ENCODE assay signal across 9 mouse cellular contexts in the genomic region with DNA sequence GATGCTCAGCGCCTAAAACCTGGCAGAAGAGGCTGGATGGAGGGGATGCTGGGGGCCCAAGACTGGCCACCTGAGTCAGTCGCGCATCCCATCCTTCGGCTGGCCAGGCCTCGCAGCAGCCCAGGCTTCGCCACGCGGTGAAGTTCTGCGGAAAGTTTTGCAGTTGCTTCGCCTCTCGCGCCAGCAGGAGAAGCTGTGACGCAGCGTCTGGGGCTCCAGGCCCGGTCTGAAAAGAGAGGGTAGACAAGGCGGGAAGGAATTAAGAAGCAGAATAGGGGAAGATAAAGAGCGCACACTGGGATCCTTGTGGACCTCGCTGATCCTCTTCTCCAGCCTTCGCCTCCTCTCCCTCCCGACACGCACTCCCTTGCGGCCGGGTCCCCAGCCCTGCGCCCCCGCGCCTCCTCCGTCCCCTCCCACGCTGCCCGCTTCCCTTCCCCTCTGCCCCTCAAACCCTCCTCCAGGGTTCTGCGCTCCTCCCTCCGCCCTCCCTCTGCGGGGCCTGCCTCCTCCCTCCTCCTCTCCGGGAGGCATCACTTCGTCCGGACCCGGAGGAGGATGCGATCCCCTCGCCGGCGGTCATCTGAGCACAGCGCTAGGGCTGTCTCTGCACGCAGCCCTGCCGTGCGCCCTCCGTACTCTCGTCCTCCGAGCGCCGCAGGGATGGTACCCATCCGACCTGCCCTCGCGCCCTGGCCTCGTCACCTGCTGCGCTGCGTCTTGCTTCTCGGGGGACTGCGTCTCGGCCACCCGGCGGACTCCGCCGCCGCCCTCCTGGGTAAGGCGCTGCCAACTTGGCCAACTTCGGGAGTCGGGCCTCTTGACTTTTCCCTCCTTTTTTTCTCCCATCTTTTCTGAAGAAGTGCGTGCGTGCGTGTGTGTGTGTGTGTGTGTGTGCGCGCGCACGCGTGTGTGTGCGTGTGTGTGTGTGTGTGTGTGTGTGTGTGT. TPM values are rescaled to one million over a fixed set of nuclear protein-coding genes. Genes with fewer than 3 reads are reported as not detected.
A peak's percentile ranks its signal among the peaks of the same experiment; 100 is the strongest.
DNase-seq lines count a peak whose midpoint lies in the region; ATAC-seq lines count a peak whose summit lies in the region.
"Had no signal": no experiment of that assay in that cellular context is flagged by ENCODE, and none has a peak within 500 bp of the region (broad histone marks: within the 10 kb centered on the region; RNA-seq: fewer than 3 reads in every experiment).

Mrc2 (plus strand) TSS at position 520 of the 948 bp plus-strand sequence.

- peak within 1 kb of the TSS; percentile 98 for H3K27ac ChIP-seq in limb, embryonic 15.5 days
- H3K27ac ChIP-seq in midbrain, embryonic 15.5 days: peak within 1 kb of the TSS; percentile 46; the same call in 1 of the 2 replicates

- ATAC-seq in hematopoietic stem cell, adult 5-6 weeks (replicated peaks in 1 of 2; ENCODE audit: insufficient read depth in 1 of 2, low FRiP score in 2 of 2, low TSS enrichment in 1 of 2, low read depth in 1 of 2, poor library complexity in 2 of 2, severe bottlenecking in 2 of 2): peak; percentile 53 to 56
- ATAC-seq in limb, embryonic 15.5 days (ENCODE audit: insufficient number of reproducible peaks, low FRiP score, low TSS enrichment, low read depth): peak; percentile 83
- peak; percentile 65 for ATAC-seq in midbrain, embryonic 15.5 days (replicated peaks)

- WGBS in limb, embryonic 15.5 days: under 1% methylated on average over 61 of the region's 75 CpGs
- under 1% methylated on average over 73 of the region's 75 CpGs for WGBS in midbrain, embryonic 15.5 days

- peak; percentile 49 for DNase-seq in kidney, adult 18-20 months
- no peak for DNase-seq in kidney, adult 9 months
- peak; percentile 51 to 65 for DNase-seq in adrenal gland, postnatal 36 days
- peak; percentile 77 for DNase-seq in forelimb bud, embryonic 11.5 days (ENCODE audit: low read depth, low spot score)
- peak; percentile 78 to 83 for DNase-seq in urinary bladder, postnatal 4 days (ENCODE audit: low spot score in 2 of 2)

- H3K4me1 ChIP-seq in limb, embryonic 15.5 days: peaks cover 57% of the 10 kb centered on the region
- H3K4me1 ChIP-seq in midbrain, embryonic 15.5 days: peaks cover 26% of the 10 kb centered on the region

- peak within 1 kb of the TSS; percentile 88 for H3K4me3 ChIP-seq in limb, embryonic 15.5 days
- peak within 1 kb of the TSS; percentile 51 for H3K4me3 ChIP-seq in midbrain, embryonic 15.5 days

- peaks cover 18% of the 10 kb centered on the region for H3K36me3 ChIP-seq in limb, embryonic 15.5 days
- no peaks in the 10 kb centered on the region for H3K36me3 ChIP-seq in midbrain, embryonic 15.5 days (replicated peaks)

- H3K27me3 ChIP-seq in limb, embryonic 15.5 days: no peaks in the 10 kb centered on the region
- H3K27me3 ChIP-seq in midbrain, embryonic 15.5 days (replicated peaks): 0 out of 2 replicates have a peak, but pooled peaks cover 7% of the 10 kb centered on the region

- H3K4me2 ChIP-seq in limb, embryonic 15.5 days: peak within 1 kb of the TSS; percentile 72
- peak within 1 kb of the TSS; percentile 100 for H3K4me2 ChIP-seq in midbrain, embryonic 15.5 days

- no peaks in the 10 kb centered on the region for H3K9me3 ChIP-seq in limb, embryonic 15.5 days
- no peaks in the 10 kb centered on the region for H3K9me3 ChIP-seq in midbrain, embryonic 15.5 days

- H3K9ac ChIP-seq in limb, embryonic 15.5 days: peak within 1 kb of the TSS; percentile 90
- H3K9ac ChIP-seq in midbrain, embryonic 15.5 days: peak within 1 kb of the TSS; percentile 43

RNA-seq across cellular contexts. Expression of gene Mrc2, which starts in this region (rescaled TPM):
- 10 to 100 TPM; 24.7 to 28.3 TPM for total RNA-seq in adrenal gland, postnatal 36 days (2021)
- not detected in 2 replicates for total RNA-seq in hematopoietic stem cell, adult 5-6 weeks (2017)
- 31.0 and 33.6 TPM in 2 replicates for polyA plus RNA-seq in limb, embryonic 15.5 days (2015; fragmentation: Nextera tagmentation; extraction: Ambion mirVana)
- 5.8 and 6.8 TPM in 2 replicates for polyA plus RNA-seq in midbrain, embryonic 15.5 days (2015; fragmentation: Nextera tagmentation; extraction: Ambion mirVana)
- total RNA-seq: MEL had no signal

Comparison
In these comparisons a context has a peak if more than half of its experiments do, and no peak if none do; other contexts are left out.
1. RNA of gene Mrc2 (total RNA-seq): 24.7 to 28.3 TPM in adrenal gland, postnatal 36 days; not detected in hematopoietic stem cell, adult 5-6 weeks; every median in the first group is over 10 times any median in the second.
2. Peak in ATAC-seq in hematopoietic stem cell, adult 5-6 weeks; RNA of the gene not detected or under 1 TPM.
3. Peak in every context shown above with its lines, with median percentiles within 50 percentile points of each other: ATAC-seq.